In the genomic region with DNA sequence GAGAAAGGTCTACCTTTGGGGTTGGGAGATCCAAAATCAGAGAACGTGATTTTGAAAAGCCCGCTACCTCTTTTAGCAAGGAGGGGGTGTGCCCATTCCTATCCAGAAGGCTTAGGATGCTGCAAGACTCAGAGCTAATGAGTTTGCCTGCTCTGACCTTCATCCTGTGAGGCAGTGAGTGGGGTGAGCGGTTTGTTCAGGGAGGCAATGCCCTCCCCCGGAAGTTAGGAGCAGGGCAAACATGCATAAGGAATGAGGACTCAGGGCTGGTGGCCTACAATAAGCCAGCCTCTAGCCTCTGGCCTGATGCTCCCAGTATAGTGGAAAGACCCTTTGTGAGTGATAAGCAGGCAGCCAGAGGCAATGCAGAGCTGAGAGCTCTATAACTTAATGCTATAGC, we compare ENCODE assay signal across 23 mouse cellular contexts.
DNase-seq lines count a peak whose midpoint lies in the region; ATAC-seq lines count a peak whose summit lies in the region.
"Had no signal": no experiment of that assay in that cellular context is flagged by ENCODE, and none has a peak within 500 bp of the region (broad histone marks: within the 10 kb centered on the region; RNA-seq: fewer than 3 reads in every experiment).

No protein-coding gene starts in this region.

- H3K4me3 ChIP-seq in midbrain, embryonic 11.5 days (ENCODE audit: low read depth, low read length), result no peak overlapping the region
- H3K4me3 ChIP-seq in midbrain, embryonic 13.5 days (replicated peaks), result no peak overlapping the region
- H3K4me3 ChIP-seq in midbrain, embryonic 16.5 days (ENCODE audit: low read depth, low read length), result no peak overlapping the region
- H3K4me3 ChIP-seq in hindbrain, embryonic 16.5 days (ENCODE audit: low read length), result no peak overlapping the region
- H3K4me3 ChIP-seq: embryonic facial prominence, embryonic 12.5 days; embryonic facial prominence, embryonic 15.5 days; heart, adult 2 months; heart, embryonic 10.5 days; heart, embryonic 13.5 days; hindbrain, embryonic 12.5 days; hindbrain, embryonic 15.5 days had no signal

- H3K9me3 ChIP-seq in midbrain, embryonic 11.5 days (ENCODE audit: control insufficient read depth, low read length), result no peaks in the 10 kb centered on the region
- H3K9me3 ChIP-seq in midbrain, embryonic 13.5 days, result no peaks in the 10 kb centered on the region
- H3K9me3 ChIP-seq in midbrain, embryonic 16.5 days (replicated peaks; ENCODE audit: control insufficient read depth, low read length, poor library complexity, severe bottlenecking), result no peaks in the 10 kb centered on the region
- H3K9me3 ChIP-seq in hindbrain, embryonic 16.5 days (ENCODE audit: control insufficient read depth, low read length), result no peaks in the 10 kb centered on the region
- H3K9me3 ChIP-seq: embryonic facial prominence, embryonic 12.5 days; embryonic facial prominence, embryonic 15.5 days; heart, embryonic 10.5 days; heart, embryonic 13.5 days; hindbrain, embryonic 12.5 days; hindbrain, embryonic 15.5 days had no signal

- H3K4me2 ChIP-seq in midbrain, embryonic 11.5 days, result no peak overlapping the region
- no peak overlapping the region for H3K4me2 ChIP-seq in midbrain, embryonic 13.5 days (replicated peaks)
- H3K4me2 ChIP-seq in midbrain, embryonic 16.5 days (ENCODE audit: low read length), result no peak overlapping the region
- no peak overlapping the region for H3K4me2 ChIP-seq in hindbrain, embryonic 16.5 days (ENCODE audit: low read length)
- H3K4me2 ChIP-seq: embryonic facial prominence, embryonic 12.5 days; embryonic facial prominence, embryonic 15.5 days; heart, embryonic 13.5 days; hindbrain, embryonic 12.5 days; hindbrain, embryonic 15.5 days had no signal

- no peaks in the 10 kb centered on the region for H3K27me3 ChIP-seq in midbrain, embryonic 11.5 days (ENCODE audit: control insufficient read depth, insufficient read depth, low read length)
- 0 out of 2 replicates have a peak, but pooled peaks cover 9% of the 10 kb centered on the region for H3K27me3 ChIP-seq in midbrain, embryonic 13.5 days
- H3K27me3 ChIP-seq in midbrain, embryonic 16.5 days (ENCODE audit: control insufficient read depth, insufficient read depth, low read depth, low read length), result no peaks in the 10 kb centered on the region
- H3K27me3 ChIP-seq in hindbrain, embryonic 16.5 days (replicated peaks; ENCODE audit: control insufficient read depth, insufficient read depth, low read length), result no peaks in the 10 kb centered on the region
- H3K27me3 ChIP-seq: embryonic facial prominence, embryonic 12.5 days; embryonic facial prominence, embryonic 15.5 days; heart, embryonic 13.5 days; hindbrain, embryonic 12.5 days; hindbrain, embryonic 15.5 days had no signal

- H3K36me3 ChIP-seq in midbrain, embryonic 11.5 days (ENCODE audit: control insufficient read depth, insufficient read depth, low read length), result no peaks in the 10 kb centered on the region
- no peaks in the 10 kb centered on the region for H3K36me3 ChIP-seq in midbrain, embryonic 13.5 days
- H3K36me3 ChIP-seq in midbrain, embryonic 16.5 days (ENCODE audit: control insufficient read depth, insufficient read depth, low read length), result no peaks in the 10 kb centered on the region
- H3K36me3 ChIP-seq in hindbrain, embryonic 16.5 days (ENCODE audit: control insufficient read depth, insufficient read depth, low read length), result no peaks in the 10 kb centered on the region
- H3K36me3 ChIP-seq: embryonic facial prominence, embryonic 12.5 days; embryonic facial prominence, embryonic 15.5 days; heart, embryonic 10.5 days; heart, embryonic 13.5 days; hindbrain, embryonic 12.5 days; hindbrain, embryonic 15.5 days had no signal

- no peak overlapping the region for H3K9ac ChIP-seq in midbrain, embryonic 11.5 days (ENCODE audit: low read length)
- no peak overlapping the region for H3K9ac ChIP-seq in midbrain, embryonic 13.5 days (replicated peaks)
- no peak overlapping the region for H3K9ac ChIP-seq in midbrain, embryonic 16.5 days (ENCODE audit: low read depth, low read length)
- no peak overlapping the region for H3K9ac ChIP-seq in hindbrain, embryonic 16.5 days (ENCODE audit: low read depth, low read length)
- H3K9ac ChIP-seq: embryonic facial prominence, embryonic 12.5 days; embryonic facial prominence, embryonic 15.5 days; forebrain, postnatal 0 days; heart, embryonic 13.5 days; hindbrain, embryonic 12.5 days; hindbrain, embryonic 15.5 days had no signal

- 61% methylated on average over 4 of the region's 4 CpGs for WGBS in midbrain, embryonic 11.5 days
- WGBS in midbrain, embryonic 13.5 days, result 48% methylated on average over 4 of the region's 4 CpGs
- WGBS in midbrain, embryonic 16.5 days, result 38% methylated on average over 4 of the region's 4 CpGs
- WGBS in hindbrain, embryonic 16.5 days, result 62% methylated on average over 4 of the region's 4 CpGs

- ATAC-seq in midbrain, embryonic 11.5 days (ENCODE audit: low FRiP score), result peak; percentile 76
- peak; percentile 72 for ATAC-seq in midbrain, embryonic 13.5 days
- ATAC-seq in midbrain, embryonic 16.5 days, result no peak
- ATAC-seq in hindbrain, embryonic 16.5 days, result no peak
- ATAC-seq: CD4-positive, CD25-positive, alpha-beta regulatory T cell, adult 4 months; forebrain, embryonic 14.5 days; forebrain, postnatal 0 days had no signal

- 0 out of 2 replicates have a peak overlapping the region, but pooled peaks have one; percentile 27 for H3K27ac ChIP-seq in midbrain, embryonic 11.5 days (ENCODE audit: low read depth, low read length)
- H3K27ac ChIP-seq in midbrain, embryonic 13.5 days, result peak overlapping the region; percentile 67
- 0 out of 2 replicates have a peak overlapping the region, but pooled peaks have one; percentile 40 for H3K27ac ChIP-seq in midbrain, embryonic 16.5 days (ENCODE audit: low read length)
- H3K27ac ChIP-seq in hindbrain, embryonic 16.5 days (ENCODE audit: low read depth, low read length), result no peak overlapping the region
- H3K27ac ChIP-seq: embryonic facial prominence, embryonic 12.5 days; embryonic facial prominence, embryonic 15.5 days; heart, adult 2 months; heart, embryonic 10.5 days; heart, embryonic 13.5 days; hindbrain, embryonic 12.5 days had no signal

- no peaks in the 10 kb centered on the region; the same call in 1 of the 2 replicates for H3K4me1 ChIP-seq in midbrain, embryonic 11.5 days (ENCODE audit: control insufficient read depth, insufficient read depth, low read length)
- peaks cover 19% of the 10 kb centered on the region for H3K4me1 ChIP-seq in midbrain, embryonic 13.5 days (replicated peaks)
- H3K4me1 ChIP-seq in midbrain, embryonic 16.5 days (ENCODE audit: control insufficient read depth, insufficient read depth, low read length), result peaks cover 13% of the 10 kb centered on the region
- no peaks in the 10 kb centered on the region for H3K4me1 ChIP-seq in hindbrain, embryonic 16.5 days (ENCODE audit: control insufficient read depth, insufficient read depth, low read depth, low read length)
- H3K4me1 ChIP-seq: embryonic facial prominence, embryonic 15.5 days; heart, embryonic 10.5 days; heart, embryonic 13.5 days; hindbrain, embryonic 12.5 days; hindbrain, embryonic 15.5 days had no signal

- DNase-seq in midbrain, embryonic 11.5 days (ENCODE audit: low spot score, missing footprints), result peak; percentile 79
- peak; percentile 30 for DNase-seq in retina, postnatal 1 day
- DNase-seq in adrenal gland, adult 2 months, result no peak
- DNase-seq in kidney, postnatal 4 days, result no peak
- DNase-seq: adrenal gland, postnatal 10 days; adrenal gland, postnatal 36 days; cerebellum, adult 2 months; cerebellum, adult 9-11 months; cerebellum, postnatal 25 days; forebrain, postnatal 0 days; gastrocnemius, postnatal 25 days; heart, adult 2 months had no signal

Comparison
In these comparisons a context has a peak if more than half of its experiments do, and no peak if none do; other contexts are left out.
1. ATAC-seq: peak in midbrain, embryonic 11.5 days (single experiment) and midbrain, embryonic 13.5 days (single experiment); none in midbrain, embryonic 16.5 days (single experiment) and hindbrain, embryonic 16.5 days (single experiment).
2. DNase-seq: peak in midbrain, embryonic 11.5 days (single experiment) and retina, postnatal 1 day (single experiment); none in adrenal gland, adult 2 months (single experiment) and kidney, postnatal 4 days (0 of 2).